Mouse (Mus musculus) hindbrain, embryonic 11.5 days (tissue): ENCODE measurements at regions not wholly inside any gene's neighbourhood (a gene's known extent, or its start where the extent isn't known, plus 50 kb on each side); places are given as distances from the start of the nearest gene placed in this dataset.
A peak's percentile ranks its signal among the peaks of the same experiment; 100 is the strongest.

Experiments used
- ATAC-seq: fragments of 200-750 bp; cut with Nextera tagmentation; 2 replicates; pipeline ENCODE4 v1.8.0; 2017; ENCODE audit warnings: mild to moderate bottlenecking, moderate TSS enrichment, moderate library complexity; ENCODE audit not compliant: low FRiP score
- DNase-seq: peaks from one replicate; pipeline ENCODE4 v3.0.0-alpha.2; 2015; ENCODE audit warnings: low spot score
- H3K27ac ChIP-seq: fragments of 300-500 bp; sonication (generic); 2 replicates; pipeline ENCODE4 v1.5.1; 2014; ENCODE audit warnings: mild to moderate bottlenecking, low read depth, low read length
- H3K27me3 ChIP-seq: fragments of 300-500 bp; sonication (generic); 2 replicates; pipeline ENCODE4 v1.6.1; 2014; ENCODE audit warnings: mild to moderate bottlenecking, low read length, moderate library complexity, mixed read lengths; ENCODE audit not compliant: control insufficient read depth, insufficient read depth
- H3K36me3 ChIP-seq: fragments of 300-500 bp; sonication (generic); 2 replicates; pipeline ENCODE4 v1.6.1; 2014; ENCODE audit warnings: mild to moderate bottlenecking, low read length, moderate library complexity, mixed read lengths; ENCODE audit not compliant: control insufficient read depth, insufficient read depth
- H3K4me1 ChIP-seq: fragments of 300-500 bp; sonication (generic); replicated peaks from 2 replicates; pipeline ENCODE4 v1.6.1; 2014; ENCODE audit warnings: low read length, mixed read lengths; ENCODE audit not compliant: control insufficient read depth, insufficient read depth
- H3K4me2 ChIP-seq: fragments of 300-500 bp; sonication (generic); replicated peaks from 2 replicates; pipeline ENCODE4 v1.6.1; 2014; ENCODE audit warnings: mild to moderate bottlenecking, low read depth, low read length
- H3K4me3 ChIP-seq: fragments of 300-500 bp; sonication (generic); 2 replicates; pipeline ENCODE4 v1.5.1; 2014; ENCODE audit warnings: low read depth, low read length
- H3K9ac ChIP-seq: fragments of 300-500 bp; sonication (generic); 2 replicates; pipeline ENCODE4 v1.6.1; 2014; ENCODE audit warnings: low read depth, low read length
- H3K9me3 ChIP-seq: fragments of 300-500 bp; sonication (generic); 2 replicates; pipeline ENCODE4 v1.6.1; 2016; ENCODE audit warnings: low read length; ENCODE audit not compliant: control insufficient read depth
- WGBS: fragments of 180-500 bp; shearing (Covaris S2); extraction: QIAGEN DNeasy Blood & Tissue Kit; methylation state at CpG from one replicate; pipeline ENCODE4 v1.1.7; 2014; 5-methylcytosine and 5-hydroxymethylcytosine counted together

DNA sequence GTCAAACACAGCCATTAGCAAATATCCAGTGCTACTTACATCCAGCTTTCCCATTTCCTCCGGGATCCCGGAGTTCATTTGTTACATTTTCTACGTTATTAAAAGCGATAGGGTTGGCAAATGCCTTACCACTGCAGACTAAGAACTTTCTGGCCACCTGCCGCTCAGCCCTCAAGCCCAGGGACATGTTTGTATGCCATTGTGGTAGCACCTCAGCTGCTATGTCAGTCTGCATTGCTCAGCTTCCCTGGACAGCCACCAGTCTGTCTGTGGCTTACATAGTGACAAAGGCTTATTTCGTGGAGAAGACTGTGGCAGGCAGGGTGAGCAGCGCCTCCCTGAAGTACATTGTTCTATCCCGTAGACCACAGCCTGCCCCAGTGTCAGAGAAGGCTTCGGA lies 127.5 kb downstream of the Fam173b start:
- H3K9me3 ChIP-seq, result no peaks in the 10 kb centered on the region
- no peak for ATAC-seq
- H3K36me3 ChIP-seq, result no peaks in the 10 kb centered on the region
- DNase-seq, result no peak
- H3K4me1 ChIP-seq, result no peaks in the 10 kb centered on the region
- no peak overlapping the region for H3K27ac ChIP-seq
- no peaks in the 10 kb centered on the region for H3K27me3 ChIP-seq
- no peak overlapping the region for H3K9ac ChIP-seq
- no peak overlapping the region for H3K4me2 ChIP-seq
- no peak overlapping the region for H3K4me3 ChIP-seq
- 89% methylated on average over 9 of the region's 9 CpGs for WGBS

DNA sequence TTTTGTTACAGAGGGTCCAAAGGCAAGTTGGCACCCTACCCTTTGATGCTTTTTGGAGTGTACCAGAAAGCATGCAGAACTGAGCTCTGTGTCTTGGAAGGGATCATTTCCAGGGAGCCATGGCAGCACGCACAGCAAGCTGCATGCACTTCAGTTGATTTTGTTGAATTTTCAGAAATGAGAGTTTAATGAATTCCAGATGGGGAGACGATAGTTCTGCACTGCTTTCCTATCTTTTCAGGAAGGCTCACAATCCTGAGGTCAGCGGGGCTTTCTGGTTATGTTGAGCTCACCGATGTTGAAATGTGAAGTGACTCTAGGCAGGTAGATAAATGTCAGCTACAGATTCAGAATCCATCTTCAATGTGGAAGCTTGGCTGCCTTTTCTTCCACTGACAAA lies 140.0 kb downstream of the Fam173b start:
- H3K4me1 ChIP-seq, result no peaks in the 10 kb centered on the region
- ATAC-seq (no peak), DNase-seq (no peak)
- H3K4me3 ChIP-seq, result no peak overlapping the region
- no peak overlapping the region for H3K4me2 ChIP-seq
- H3K27ac ChIP-seq, result no peak overlapping the region
- no peaks in the 10 kb centered on the region for H3K36me3 ChIP-seq
- WGBS, result 68% methylated on average over 4 of the region's 4 CpGs
- H3K27me3 ChIP-seq, result no peaks in the 10 kb centered on the region
- no peaks in the 10 kb centered on the region for H3K9me3 ChIP-seq
- H3K9ac ChIP-seq, result no peak overlapping the region

DNA sequence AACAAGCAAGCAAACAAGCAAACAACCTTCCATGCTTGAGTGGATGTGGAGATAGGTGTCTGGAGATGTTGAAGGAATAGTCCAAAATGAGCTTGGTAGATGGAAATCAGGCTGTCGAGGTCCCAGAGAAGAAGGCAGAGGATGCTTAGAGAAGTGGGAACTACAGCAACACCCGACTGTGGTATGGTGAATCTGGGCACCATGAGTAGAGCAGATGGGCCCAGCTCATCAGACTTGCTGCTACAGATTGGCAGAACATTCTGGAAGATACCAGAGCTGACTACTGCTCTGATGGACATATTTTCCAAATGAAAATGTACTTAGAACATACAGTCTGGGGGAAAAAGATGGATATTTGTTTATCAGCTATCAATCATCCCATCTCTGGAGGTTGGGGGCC lies 142.9 kb downstream of the Fam173b start:
- ATAC-seq, result no peak
- Histone ChIP-seq H3K9ac (no peak overlapping the region), H3K27ac (no peak overlapping the region), H3K36me3 (no peaks in the 10 kb centered on the region), H3K4me1 (no peaks in the 10 kb centered on the region), H3K4me3 (no peak overlapping the region), H3K9me3 (no peaks in the 10 kb centered on the region), H3K27me3 (no peaks in the 10 kb centered on the region), H3K4me2 (no peak overlapping the region)
- whole genome bisulfite sequencing, result 85% methylated on average over 2 of the region's 2 CpGs
- no peak for DNase-seq

DNA sequence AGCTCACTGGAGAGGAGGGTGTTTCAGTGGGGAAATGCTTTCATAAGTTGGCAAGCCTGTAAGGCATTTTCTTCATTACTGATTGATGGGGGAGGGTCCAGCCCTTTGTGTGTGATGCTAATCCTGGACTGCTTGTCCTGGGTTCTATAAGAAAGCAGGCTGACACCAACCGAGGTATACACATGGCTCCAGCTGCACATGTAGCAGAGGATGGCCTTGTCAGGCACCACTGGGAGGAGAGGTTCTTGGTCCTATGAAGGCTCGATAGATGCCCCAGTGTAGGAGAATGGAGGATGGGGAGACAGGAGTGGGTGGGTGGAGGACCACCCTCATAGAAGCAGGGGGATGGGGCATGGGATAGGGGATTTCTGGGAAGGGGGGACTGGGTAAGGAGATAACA lies 151.0 kb downstream of the Fam173b start:
- Histone ChIP-seq H3K9me3 (no peaks in the 10 kb centered on the region), H3K27ac (no peak overlapping the region), H3K4me3 (no peak overlapping the region), H3K27me3 (no peaks in the 10 kb centered on the region), H3K4me2 (no peak overlapping the region), H3K9ac (no peak overlapping the region), H3K4me1 (no peaks in the 10 kb centered on the region), H3K36me3 (no peaks in the 10 kb centered on the region)
- WGBS, result 54% methylated on average over 2 of the region's 2 CpGs
- ATAC-seq (0 out of 2 replicates have a peak, but pooled peaks have one; percentile 25), DNase-seq (no peak)

DNA sequence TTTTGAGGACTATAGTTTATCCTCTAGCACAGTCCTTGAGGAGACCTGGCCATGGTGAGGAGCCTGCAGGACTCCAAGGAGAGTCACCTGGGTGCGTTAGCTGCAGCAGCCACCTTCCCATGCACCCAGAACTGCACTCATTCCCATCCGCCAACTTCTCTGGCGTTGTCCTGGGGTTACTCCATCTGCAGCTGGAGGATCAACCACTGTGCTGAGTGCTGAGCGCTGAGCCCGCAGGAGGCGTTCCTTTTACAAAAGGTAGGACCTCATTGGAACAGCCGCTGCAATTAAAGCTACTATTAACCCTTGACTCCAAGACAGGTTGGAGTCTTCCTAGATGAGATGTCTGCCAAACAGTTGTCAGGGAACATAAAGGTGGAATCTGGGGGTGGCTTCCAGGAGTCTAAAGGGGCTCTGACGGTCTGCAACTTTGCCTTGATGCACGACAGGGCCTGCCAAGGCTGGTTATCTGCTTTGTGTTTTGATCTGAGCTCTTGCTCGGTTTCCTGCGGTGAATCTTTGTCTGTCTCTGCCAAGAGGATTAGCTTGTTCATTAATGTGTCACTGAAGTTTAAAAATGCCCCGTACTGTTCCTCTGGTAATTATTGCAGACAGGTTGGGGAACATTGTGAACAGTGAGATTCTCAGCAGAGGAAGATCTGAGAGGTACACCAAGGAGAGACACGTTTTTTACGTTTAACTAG lies 152.1 kb downstream of the Fam173b start:
- Histone ChIP-seq H3K4me2 (no peak overlapping the region), H3K9me3 (no peaks in the 10 kb centered on the region), H3K4me1 (no peaks in the 10 kb centered on the region), H3K36me3 (no peaks in the 10 kb centered on the region), H3K4me3 (no peak overlapping the region), H3K27me3 (no peaks in the 10 kb centered on the region), H3K27ac (no peak overlapping the region), H3K9ac (no peak overlapping the region)
- WGBS, result 20% methylated on average over 14 of the region's 14 CpGs
- no peak for DNase-seq
- no peak for ATAC-seq

DNA sequence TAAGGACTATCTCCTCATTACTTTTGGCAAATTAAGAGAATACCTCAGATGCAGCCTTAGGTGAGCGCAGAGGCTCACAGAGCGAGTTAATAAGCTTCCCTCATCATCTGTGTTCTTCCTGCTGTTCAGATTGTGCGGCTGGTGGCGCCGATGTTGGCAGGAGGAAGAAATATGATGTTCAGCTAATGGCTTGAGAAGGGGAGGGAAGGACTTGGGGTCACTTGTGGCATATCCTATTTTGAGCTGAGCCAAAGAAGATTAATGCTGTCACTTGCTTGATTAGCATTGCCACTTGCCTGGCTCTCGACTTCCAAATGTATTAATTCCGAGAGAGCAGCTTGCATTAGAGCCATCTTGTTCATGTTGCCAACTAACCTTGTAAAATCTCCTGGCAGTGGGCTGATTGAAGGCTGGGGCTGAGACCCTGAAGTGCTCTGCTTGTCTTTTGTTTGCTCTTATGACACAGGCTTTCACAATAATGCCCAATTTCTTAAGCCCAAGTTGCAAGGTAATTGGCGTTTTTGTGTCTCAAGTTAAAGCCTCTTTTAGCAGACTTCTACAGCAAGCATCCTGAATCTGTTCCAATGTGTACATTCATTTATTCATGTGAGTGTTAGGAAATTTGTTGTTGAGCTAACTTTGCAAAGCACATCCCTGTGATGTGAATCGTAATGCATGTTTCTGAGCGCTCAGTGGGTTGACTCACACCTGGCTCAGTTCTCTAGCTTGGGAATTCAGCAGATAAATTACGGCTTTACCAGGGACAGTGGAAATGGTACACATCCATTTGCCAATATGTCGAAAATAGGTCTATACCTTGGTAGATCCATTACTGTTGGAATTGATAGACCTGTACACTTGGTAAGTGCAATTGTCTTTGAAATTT lies 167.6 kb downstream of the Fam173b start:
- no peak overlapping the region for H3K9ac ChIP-seq
- H3K36me3 ChIP-seq, result no peaks in the 10 kb centered on the region
- no peaks in the 10 kb centered on the region for H3K4me1 ChIP-seq
- no peak for ATAC-seq
- no peaks in the 10 kb centered on the region for H3K27me3 ChIP-seq
- 84% methylated on average over 12 of the region's 12 CpGs for WGBS
- DNase-seq, result no peak
- no peak overlapping the region for H3K4me3 ChIP-seq
- no peak overlapping the region for H3K4me2 ChIP-seq
- no peaks in the 10 kb centered on the region for H3K9me3 ChIP-seq
- no peak overlapping the region for H3K27ac ChIP-seq

DNA sequence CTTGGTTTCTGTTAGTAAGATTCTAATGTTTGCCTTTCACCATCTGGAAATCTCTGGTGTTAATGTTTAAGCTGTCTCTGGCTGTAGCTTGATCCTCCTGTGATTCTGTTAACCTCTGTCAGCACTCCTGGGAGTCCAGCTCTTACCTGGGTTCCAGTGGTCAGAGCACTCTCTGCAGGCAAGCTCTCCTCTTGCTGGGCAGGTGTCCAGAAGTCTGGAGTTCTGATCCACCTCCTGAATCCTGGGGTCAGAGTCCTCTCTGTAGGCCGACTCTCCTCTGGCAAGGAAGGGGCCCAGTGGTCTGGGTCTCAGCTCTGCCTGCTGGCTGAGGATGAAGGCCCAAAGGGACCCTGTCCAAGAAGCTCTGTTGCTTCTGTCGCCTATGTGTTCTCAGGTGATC lies 181.4 kb downstream of the Fam173b start:
- WGBS, result 100% methylated on average over 2 of the region's 2 CpGs
- no peak overlapping the region for H3K4me3 ChIP-seq
- H3K36me3 ChIP-seq, result no peaks in the 10 kb centered on the region
- H3K27me3 ChIP-seq, result no peaks in the 10 kb centered on the region
- no peak overlapping the region for H3K9ac ChIP-seq
- DNase-seq (no peak), ATAC-seq (no peak)
- no peaks in the 10 kb centered on the region for H3K9me3 ChIP-seq
- no peak overlapping the region for H3K4me2 ChIP-seq
- no peak overlapping the region for H3K27ac ChIP-seq
- H3K4me1 ChIP-seq, result no peaks in the 10 kb centered on the region

DNA sequence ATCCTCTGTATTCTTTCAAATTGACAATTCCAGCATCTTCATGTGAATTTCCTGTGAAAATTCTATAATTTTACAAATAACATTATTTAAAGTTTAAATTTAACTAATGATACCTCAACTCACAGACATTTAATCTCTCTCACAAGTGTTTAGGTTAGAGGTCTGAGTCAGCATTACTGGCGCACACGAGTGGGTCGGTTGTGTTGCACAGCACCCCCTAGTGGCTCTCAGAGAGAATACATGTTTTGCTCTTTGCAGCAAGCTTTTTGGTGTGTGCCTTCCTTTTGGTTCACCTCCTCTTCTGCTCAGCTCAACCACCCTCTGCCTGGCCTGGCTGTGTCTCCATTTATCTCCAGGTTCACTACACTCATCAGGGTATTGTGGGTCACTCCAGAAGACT lies 183.4 kb downstream of the Fam173b start:
- no peak overlapping the region for H3K4me3 ChIP-seq
- ATAC-seq (no peak), DNase-seq (no peak)
- WGBS, result 79% methylated on average over 3 of the region's 3 CpGs
- no peaks in the 10 kb centered on the region for H3K27me3 ChIP-seq
- no peak overlapping the region for H3K4me2 ChIP-seq
- no peaks in the 10 kb centered on the region for H3K9me3 ChIP-seq
- H3K9ac ChIP-seq, result no peak overlapping the region
- H3K27ac ChIP-seq, result no peak overlapping the region
- H3K4me1 ChIP-seq, result no peaks in the 10 kb centered on the region
- H3K36me3 ChIP-seq, result no peaks in the 10 kb centered on the region

DNA sequence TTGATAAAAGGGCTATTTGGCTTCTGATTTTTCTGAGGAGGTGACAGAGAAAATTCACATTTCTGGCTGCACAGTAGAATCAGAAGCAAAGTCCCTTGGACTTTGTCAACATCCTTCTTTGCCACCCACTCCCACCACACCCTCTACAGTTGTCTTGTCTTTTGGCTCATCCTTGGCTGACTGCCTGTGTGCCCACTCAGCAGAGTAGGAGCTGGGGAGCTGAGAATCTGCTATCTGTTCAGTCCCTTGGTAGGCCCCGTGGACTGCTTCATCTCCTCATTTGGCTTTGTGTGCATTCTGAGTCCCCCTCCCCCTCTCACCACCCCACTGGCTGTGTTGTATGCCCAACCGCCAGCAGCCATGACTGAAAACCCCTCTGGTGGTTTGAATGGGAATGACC lies 197.2 kb downstream of the Fam173b start:
- 81% methylated on average over 2 of the region's 2 CpGs for WGBS
- no peaks in the 10 kb centered on the region for H3K9me3 ChIP-seq
- DNase-seq, result no peak
- H3K4me3 ChIP-seq, result no peak overlapping the region
- ATAC-seq, result no peak
- no peaks in the 10 kb centered on the region for H3K36me3 ChIP-seq
- H3K4me1 ChIP-seq, result no peaks in the 10 kb centered on the region
- no peaks in the 10 kb centered on the region for H3K27me3 ChIP-seq
- H3K27ac ChIP-seq, result no peak overlapping the region
- no peak overlapping the region for H3K4me2 ChIP-seq
- H3K9ac ChIP-seq, result no peak overlapping the region
